Mouse (Mus musculus) forebrain, embryonic 16.5 days (tissue): ENCODE measurements at regions not wholly inside any gene's neighbourhood (a gene's known extent, or its start where the extent isn't known, plus 50 kb on each side); places are given as distances from the start of the nearest gene placed in this dataset.

ENCODE experiments used
- ATAC-seq: fragments of 200-750 bp; cut with Nextera tagmentation; 2 replicates; pipeline ENCODE4 v1.8.0; 2017; ENCODE audit warnings: mild to moderate bottlenecking, moderate library complexity
- H3K27ac ChIP-seq: fragments of 300-500 bp; sonication (generic); 2 replicates; pipeline ENCODE4 v1.5.1; 2014; ENCODE audit warnings: low read length, control low read depth
- H3K27me3 ChIP-seq: fragments of 300-500 bp; sonication (generic); replicated peaks from 2 replicates; pipeline ENCODE4 v1.6.1; 2014; ENCODE audit warnings: low read length; ENCODE audit not compliant: control insufficient read depth, insufficient read depth
- H3K36me3 ChIP-seq: fragments of 300-500 bp; sonication (generic); 2 replicates; pipeline ENCODE4 v1.6.1; 2014; ENCODE audit not compliant: control insufficient read depth, insufficient read depth
- H3K4me1 ChIP-seq: fragments of 300-500 bp; sonication (generic); replicated peaks from 2 replicates; pipeline ENCODE4 v1.6.1; 2014; ENCODE audit warnings: low read length; ENCODE audit not compliant: control insufficient read depth, insufficient read depth
- H3K4me2 ChIP-seq: fragments of 300-500 bp; sonication (generic); 2 replicates; pipeline ENCODE4 v1.6.1; 2014; ENCODE audit warnings: mild to moderate bottlenecking, low read length, control low read depth
- H3K4me3 ChIP-seq: fragments of 300-500 bp; sonication (generic); replicated peaks from 2 replicates; pipeline ENCODE4 v1.5.1; 2014; ENCODE audit warnings: mild to moderate bottlenecking, low read length, control low read depth
- H3K9ac ChIP-seq: fragments of 300-500 bp; sonication (generic); replicated peaks from 2 replicates; pipeline ENCODE4 v1.6.1; 2014; ENCODE audit warnings: low read depth, low read length, control low read depth
- H3K9me3 ChIP-seq: fragments of 300-500 bp; sonication (generic); 2 replicates; pipeline ENCODE4 v1.6.1; 2016; ENCODE audit warnings: low read length; ENCODE audit not compliant: control insufficient read depth
- WGBS: fragments of 180-500 bp; shearing (Covaris S2); extraction: QIAGEN DNeasy Blood & Tissue Kit; methylation state at CpG from one replicate; pipeline ENCODE4 v1.1.7; 2014; 5-methylcytosine and 5-hydroxymethylcytosine counted together

DNA sequence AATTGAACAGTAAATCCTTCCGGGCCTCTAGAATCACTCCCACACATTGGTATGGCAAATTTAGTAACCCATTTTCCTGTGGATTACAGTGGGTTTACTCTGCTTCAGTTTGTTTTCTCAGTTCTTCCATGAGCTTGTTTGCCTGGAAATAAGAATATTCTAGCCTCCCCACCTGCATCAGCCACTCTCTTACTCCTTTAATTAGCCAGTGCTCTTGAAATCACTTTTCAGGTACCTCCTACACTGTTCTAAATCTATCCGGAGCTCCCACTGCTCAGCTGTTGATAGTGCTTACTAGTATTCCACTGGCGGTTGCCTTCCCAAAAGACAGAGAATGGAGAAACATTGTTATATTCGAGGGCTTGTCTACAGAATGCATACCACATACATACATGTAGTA lies 167.1 kb downstream of the Htr7 start:
- Histone ChIP-seq H3K9me3 (no peaks in the 10 kb centered on the region), H3K27ac (no peak overlapping the region), H3K9ac (no peak overlapping the region), H3K36me3 (no peaks in the 10 kb centered on the region), H3K4me1 (no peaks in the 10 kb centered on the region), H3K4me3 (no peak overlapping the region), H3K27me3 (no peaks in the 10 kb centered on the region), H3K4me2 (no peak overlapping the region)
- ATAC-seq, result no peak
- WGBS, result 88% methylated on average over 4 of the region's 4 CpGs

- Histone ChIP-seq H3K4me3 (no peak overlapping the region), H3K36me3 (no peaks in the 10 kb centered on the region), H3K9me3 (no peaks in the 10 kb centered on the region), H3K27me3 (no peaks in the 10 kb centered on the region), H3K27ac (no peak overlapping the region), H3K9ac (no peak overlapping the region), H3K4me1 (no peaks in the 10 kb centered on the region), H3K4me2 (no peak overlapping the region)
- ATAC-seq, result no peak
- 71% methylated on average over 5 of the region's 5 CpGs for WGBS
These were observed 171.0 kb downstream of the Htr7 start for GRCm38 (mm10) chr19:35886270-35886669.

DNA sequence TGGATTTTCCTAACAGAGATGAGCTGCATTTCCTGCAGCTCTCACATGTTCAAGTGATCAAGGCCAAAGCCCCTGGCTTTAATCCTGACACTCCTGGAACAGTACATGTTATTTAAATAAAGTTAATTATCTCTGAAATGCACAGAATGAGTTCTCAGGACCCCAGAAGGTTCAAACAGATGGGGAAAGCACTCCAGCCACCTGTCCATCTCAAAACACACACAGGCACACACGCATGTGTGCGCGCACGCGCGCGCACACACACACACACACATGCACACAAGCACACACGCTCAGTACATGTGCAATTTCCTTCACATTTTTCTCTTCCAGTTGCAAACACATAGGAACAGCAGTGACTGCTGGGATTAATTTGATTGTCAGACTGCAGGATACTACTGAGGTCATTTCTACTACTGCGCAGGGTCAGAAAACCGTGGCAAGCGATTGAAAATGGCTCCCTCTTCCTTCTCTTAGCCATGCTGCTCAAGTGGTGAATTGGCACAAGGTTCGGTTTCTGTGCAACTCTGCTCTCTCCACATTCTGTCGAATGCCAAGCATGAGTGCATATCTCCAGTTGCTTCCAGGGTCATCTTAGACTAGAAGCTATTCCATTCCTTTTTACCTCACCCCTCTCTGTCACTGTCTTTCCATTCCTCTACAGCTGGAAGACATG lies 175.4 kb downstream of the Htr7 start:
- Histone ChIP-seq H3K9me3 (no peaks in the 10 kb centered on the region), H3K4me2 (no peak overlapping the region), H3K27me3 (no peaks in the 10 kb centered on the region), H3K9ac (no peak overlapping the region), H3K4me3 (no peak overlapping the region), H3K27ac (no peak overlapping the region), H3K36me3 (no peaks in the 10 kb centered on the region), H3K4me1 (no peaks in the 10 kb centered on the region)
- peak; percentile 45 for ATAC-seq
- WGBS, result 87% methylated on average over 13 of the region's 13 CpGs

- 68% methylated on average over 1 of the region's 1 CpGs for WGBS
- no peak overlapping the region for H3K27ac ChIP-seq
- H3K4me1 ChIP-seq, result no peaks in the 10 kb centered on the region
- no peak overlapping the region for H3K4me3 ChIP-seq
- H3K9me3 ChIP-seq, result no peaks in the 10 kb centered on the region
- H3K4me2 ChIP-seq, result no peak overlapping the region
- no peak overlapping the region for H3K9ac ChIP-seq
- ATAC-seq, result no peak
- H3K36me3 ChIP-seq, result no peaks in the 10 kb centered on the region
- H3K27me3 ChIP-seq, result no peaks in the 10 kb centered on the region
These were observed 181.8 kb downstream of the Htr7 start for GRCm38 (mm10) chr19:35875464-35875863.

- 80% methylated on average over 4 of the region's 4 CpGs for WGBS
- Histone ChIP-seq H3K9me3 (no peaks in the 10 kb centered on the region), H3K27ac (no peak overlapping the region), H3K9ac (no peak overlapping the region), H3K36me3 (no peaks in the 10 kb centered on the region), H3K4me1 (no peaks in the 10 kb centered on the region), H3K4me2 (no peak overlapping the region), H3K27me3 (no peaks in the 10 kb centered on the region), H3K4me3 (no peak overlapping the region)
- no peak for ATAC-seq
These were observed 186.6 kb downstream of the Htr7 start for GRCm38 (mm10) chr19:35870720-35871119.

- Histone ChIP-seq H3K4me2 (no peak overlapping the region), H3K27ac (no peak overlapping the region), H3K4me3 (no peak overlapping the region), H3K36me3 (no peaks in the 10 kb centered on the region), H3K9me3 (no peaks in the 10 kb centered on the region), H3K4me1 (no peaks in the 10 kb centered on the region), H3K9ac (no peak overlapping the region), H3K27me3 (no peaks in the 10 kb centered on the region)
- 92% methylated on average over 3 of the region's 3 CpGs for WGBS
- ATAC-seq, result no peak
These were observed 188.8 kb downstream of the Htr7 start for GRCm38 (mm10) chr19:35868543-35868942.

DNA sequence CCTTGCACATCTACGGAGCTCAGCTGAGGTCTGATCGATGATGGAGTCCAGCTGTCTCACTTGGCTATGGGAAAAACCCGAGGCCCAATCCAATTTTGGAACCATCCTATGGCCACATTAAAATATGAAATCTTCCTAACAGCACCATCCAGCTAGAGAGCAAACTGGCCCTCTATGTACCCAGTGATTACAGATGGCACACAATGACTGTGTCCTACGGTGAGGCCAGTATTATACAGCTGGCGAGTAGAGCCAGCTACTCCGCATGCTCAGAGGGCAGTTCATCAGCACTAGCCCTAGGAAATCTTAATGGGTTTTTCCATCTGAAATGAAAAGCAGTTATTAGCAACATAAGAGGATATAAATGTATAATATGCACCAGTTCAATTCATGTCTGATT lies 194.3 kb downstream of the Htr7 start:
- no peak overlapping the region for H3K27ac ChIP-seq
- no peak overlapping the region for H3K4me3 ChIP-seq
- no peaks in the 10 kb centered on the region for H3K36me3 ChIP-seq
- H3K4me2 ChIP-seq, result no peak overlapping the region
- 86% methylated on average over 6 of the region's 6 CpGs for WGBS
- H3K9me3 ChIP-seq, result no peaks in the 10 kb centered on the region
- ATAC-seq, result no peak
- H3K4me1 ChIP-seq, result no peaks in the 10 kb centered on the region
- H3K27me3 ChIP-seq, result no peaks in the 10 kb centered on the region
- no peak overlapping the region for H3K9ac ChIP-seq

DNA sequence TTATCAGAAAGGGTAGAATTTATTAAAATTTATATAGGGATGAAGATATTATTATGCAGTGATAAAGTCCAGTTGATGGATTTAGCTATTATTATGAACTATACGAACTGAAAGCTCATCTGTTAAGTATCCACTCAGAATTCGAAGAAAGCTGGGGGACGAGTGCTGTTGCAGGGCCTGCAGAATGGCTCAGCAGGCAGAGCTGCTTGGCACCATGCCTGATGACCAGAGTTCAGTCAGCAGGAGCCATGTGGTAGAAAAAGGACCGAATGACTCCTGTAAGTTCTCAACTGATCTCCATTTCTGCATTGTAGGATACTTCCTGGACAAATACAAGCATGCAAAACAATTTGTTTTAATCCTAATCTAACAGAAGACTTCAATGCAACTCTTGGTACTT lies 195.9 kb downstream of the Htr7 start:
- Histone ChIP-seq H3K4me1 (no peaks in the 10 kb centered on the region), H3K27ac (no peak overlapping the region), H3K9ac (no peak overlapping the region), H3K4me2 (no peak overlapping the region), H3K36me3 (no peaks in the 10 kb centered on the region), H3K9me3 (no peaks in the 10 kb centered on the region), H3K27me3 (no peaks in the 10 kb centered on the region), H3K4me3 (no peak overlapping the region)
- no peak for ATAC-seq
- 64% methylated on average over 4 of the region's 4 CpGs for WGBS

- no peaks in the 10 kb centered on the region for H3K4me1 ChIP-seq
- WGBS, result 13% methylated on average over 4 of the region's 4 CpGs
- H3K9me3 ChIP-seq, result no peaks in the 10 kb centered on the region
- no peak overlapping the region for H3K9ac ChIP-seq
- no peak overlapping the region for H3K4me2 ChIP-seq
- H3K27ac ChIP-seq, result no peak overlapping the region
- ATAC-seq, result no peak; the same call in 1 of the 2 replicates
- H3K27me3 ChIP-seq, result no peaks in the 10 kb centered on the region
- no peaks in the 10 kb centered on the region for H3K36me3 ChIP-seq
- no peak overlapping the region for H3K4me3 ChIP-seq
These were observed 224.3 kb downstream of the Htr7 start for GRCm38 (mm10) chr19:35832992-35833391.

GRCm38 (mm10) chr19:35826074-35826473 lies 231.2 kb downstream of the Htr7 start:
- Histone ChIP-seq H3K9me3 (no peaks in the 10 kb centered on the region), H3K27me3 (no peaks in the 10 kb centered on the region), H3K4me1 (no peaks in the 10 kb centered on the region), H3K36me3 (no peaks in the 10 kb centered on the region), H3K4me2 (no peak overlapping the region), H3K4me3 (no peak overlapping the region), H3K27ac (no peak overlapping the region), H3K9ac (no peak overlapping the region)
- ATAC-seq, result no peak
- 43% methylated on average over 2 of the region's 2 CpGs for WGBS
